12 mouse cellular contexts compared by ENCODE assay signal in the genomic region with DNA sequence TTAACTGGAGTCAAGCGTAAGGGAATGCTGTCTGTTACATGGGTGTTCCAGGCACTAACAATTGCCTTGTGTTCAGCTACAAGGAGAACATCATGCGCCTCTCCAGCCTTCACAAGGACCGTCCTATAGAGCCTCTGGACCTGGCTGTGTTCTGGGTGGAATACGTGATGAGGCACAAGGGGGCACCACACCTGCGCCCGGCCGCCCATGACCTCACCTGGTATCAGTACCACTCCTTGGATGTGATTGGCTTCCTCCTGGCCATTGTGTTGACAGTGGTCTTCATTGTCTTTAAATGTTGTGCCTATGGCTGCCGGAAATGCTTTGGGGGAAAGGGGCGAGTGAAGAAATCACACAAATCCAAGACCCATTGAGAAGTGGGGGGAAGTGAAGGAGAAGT. TPM values are rescaled to one million over a fixed set of nuclear protein-coding genes. Genes with fewer than 3 reads are reported as not detected.
DNase-seq lines count a peak whose midpoint lies in the region; TF ChIP-seq lines count a peak whose summit lies in the region.
"Had no signal": no experiment of that assay in that cellular context is flagged by ENCODE, and none has a peak within 500 bp of the region (broad histone marks: within the 10 kb centered on the region; RNA-seq: fewer than 3 reads in every experiment).

No protein-coding gene starts in this region.

- no peaks in the 10 kb centered on the region for H3K9me3 ChIP-seq in MEL (replicated peaks; ENCODE audit: insufficient read depth, low read length)

- no peak for TF ChIP-seq POLR2A in MEL (IDR thresholded peaks at IDR 0.05; ENCODE audit: control insufficient read depth in 1 of 2, insufficient read depth in 1 of 2, low read depth in 1 of 2, low read length in 2 of 2, poor library complexity in 1 of 2)

- no peak for TF ChIP-seq CTCF in MEL (IDR thresholded peaks at IDR 0.05 in 2 of 3, conservative IDR thresholded peaks at IDR 0.05 in 1 of 3; ENCODE audit: control insufficient read depth in 1 of 3, insufficient read depth in 1 of 3, low read depth in 2 of 3, low read length in 3 of 3, poor library complexity in 1 of 3, severe bottlenecking in 1 of 3)

- H3K4me1 ChIP-seq in MEL (ENCODE audit: control insufficient read depth in 1 of 2, insufficient read depth in 2 of 2, low read length in 2 of 2), result no peaks in the 10 kb centered on the region
- H3K4me1 ChIP-seq: liver, embryonic 15.5 days had no signal

- peak; percentile 3 for DNase-seq in gastrocnemius, adult 18-20 months (ENCODE audit: low spot score)
- DNase-seq in gastrocnemius, postnatal 14 days, result no peak
- peak; percentile 1 for DNase-seq in lung, postnatal 25 days (ENCODE audit: low spot score)
- DNase-seq in lung, postnatal 14 days, result no peak
- DNase-seq in MEL (ENCODE audit: low read depth, low spot score), result peak; percentile 6
- peak; percentile 6 for DNase-seq in induced T-regulatory cell, adult 2 months (ENCODE audit: low read depth)
- no peak for DNase-seq in cerebellum, adult 11 months
- no peak for DNase-seq in adipocyte (ENCODE audit: low spot score)

- TF ChIP-seq EP300 in MEL (IDR thresholded peaks at IDR 0.05; ENCODE audit: low read depth in 1 of 2, low read length in 2 of 2), result no peak

- no peak overlapping the region for H3K27ac ChIP-seq in MEL (ENCODE audit: control insufficient read depth, low read depth, low read length)
- H3K27ac ChIP-seq: liver, embryonic 15.5 days had no signal

- H3K27me3 ChIP-seq in MEL (ENCODE audit: control insufficient read depth in 1 of 2, insufficient read depth in 2 of 2, low read length in 2 of 2), result no peaks in the 10 kb centered on the region
- H3K27me3 ChIP-seq: liver, embryonic 15.5 days had no signal

- TF ChIP-seq RAD21 in MEL (IDR thresholded peaks at IDR 0.05; ENCODE audit: low read depth, low read length), result no peak

- intact Hi-C loops in gastrocnemius, postnatal 14 days (cut with DNase I; ENCODE audit: low total_unique reads), result no loop called here

- H3K36me3 ChIP-seq in MEL (ENCODE audit: control insufficient read depth in 1 of 2, insufficient read depth in 2 of 2, low read length in 2 of 2), result no peaks in the 10 kb centered on the region
- H3K36me3 ChIP-seq: liver, embryonic 15.5 days had no signal

- no peaks in the 10 kb centered on the region for H3K79me2 ChIP-seq in MEL (ENCODE audit: control insufficient read depth, insufficient read depth, low read length, poor library complexity)

- H3K4me3 ChIP-seq in MEL (ENCODE audit: control insufficient read depth in 1 of 2, insufficient read depth in 1 of 2, low read depth in 2 of 2, low read length in 2 of 2), result no peak overlapping the region
- H3K4me3 ChIP-seq: liver, embryonic 15.5 days had no signal

- H3K9ac ChIP-seq in MEL (ENCODE audit: control insufficient read depth, low read depth, low read length, poor library complexity, severe bottlenecking), result no peak overlapping the region
- H3K9ac ChIP-seq: liver, embryonic 15.5 days had no signal

TF ChIP-seq in MEL, 35 proteins besides CTCF, POLR2A, EP300 and RAD21:
- TF ChIP-seq GATA1 (IDR thresholded peaks at IDR 0.05; ENCODE audit: low read depth, low read length) (no peak), ELF1 (IDR thresholded peaks at IDR 0.05; ENCODE audit: low read depth, low read length) (no peak), MEF2A (IDR thresholded peaks at IDR 0.05; ENCODE audit: extremely low read depth, insufficient replicate concordance, low read depth, low read length, poor library complexity, severe bottlenecking) (no peak), TCF12 (IDR thresholded peaks at IDR 0.05; ENCODE audit: low read depth, low read length) (no peak), MYC (IDR thresholded peaks at IDR 0.05; ENCODE audit: low read depth, low read length) (no peak), MAX (IDR thresholded peaks at IDR 0.05; ENCODE audit: low read length) (no peak), KAT2A (conservative IDR thresholded peaks at IDR 0.05; ENCODE audit: low read depth, low read length) (no peak), BHLHE40 (IDR thresholded peaks at IDR 0.05; ENCODE audit: borderline replicate concordance, low read depth, low read length) (no peak), ETS1 (IDR thresholded peaks at IDR 0.05; ENCODE audit: low read depth, low read length) (no peak), TAL1 (IDR thresholded peaks at IDR 0.05; ENCODE audit: low read length) (no peak), RCOR1 (IDR thresholded peaks at IDR 0.05; ENCODE audit: low read depth, low read length) (no peak), MYB (IDR thresholded peaks at IDR 0.05; ENCODE audit: low read depth, low read length) (no peak), POLR2AphosphoS2 (IDR thresholded peaks at IDR 0.05; ENCODE audit: low read length) (no peak)

RNA-seq across cellular contexts. Expression of gene Ugt1a1, which starts 6.3 kb away (rescaled TPM):
- under 1 TPM in 1 of 2 experiments, not detected in 1; 0.09 TPM for total RNA-seq in gastrocnemius, adult 18-20 months (2021)
- under 1 TPM in 1 of 2 experiments, not detected in 1; 0.12 TPM for total RNA-seq in gastrocnemius, postnatal 14 days (2021)
- not detected in 2 replicates for total RNA-seq in MEL (2012; rRNA removed)
- polyA plus RNA-seq in MEL (2012; ENCODE audit: insufficient read depth in 1 of 2, insufficient read length in 2 of 2, low read depth in 1 of 2, low replicate concordance in 2 of 2, missing spikeins in 1 of 2), result not detected
- polyA plus RNA-seq: heart, embryonic 14.5 days had no signal

RNA-seq across cellular contexts. Expression of gene Mroh2a, which starts 8.7 kb away (rescaled TPM):
- total RNA-seq in gastrocnemius, adult 18-20 months (2021), result not detected
- not detected for total RNA-seq in gastrocnemius, postnatal 14 days (2021)
- 0.20 and 0.27 TPM in 2 replicates for total RNA-seq in MEL (2012; rRNA removed)
- 1 to 10 TPM in 1 of 2 experiments, not detected in 1; 2.5 TPM for polyA plus RNA-seq in MEL (2012; ENCODE audit: insufficient read depth in 1 of 2, insufficient read length in 2 of 2, low read depth in 1 of 2, low replicate concordance in 2 of 2, missing spikeins in 1 of 2)

RNA-seq across cellular contexts. Expression of gene Dnajb3, which starts 12.5 kb away (rescaled TPM):
- total RNA-seq in gastrocnemius, adult 18-20 months (2021), result not detected
- under 1 TPM; 0.22 to 0.39 TPM for total RNA-seq in gastrocnemius, postnatal 14 days (2021)
- total RNA-seq in MEL (2012; rRNA removed), result not detected in 2 replicates
- not detected for polyA plus RNA-seq in MEL (2012; ENCODE audit: insufficient read depth in 1 of 2, insufficient read length in 2 of 2, low read depth in 1 of 2, low replicate concordance in 2 of 2, missing spikeins in 1 of 2)
- total RNA-seq: neutrophil, adult 5-6 weeks had no signal

RNA-seq across cellular contexts. Expression of gene Ugt1a2, which starts 17.6 kb away (rescaled TPM):
- under 1 TPM in 1 of 2 experiments, not detected in 1; 0.09 TPM for total RNA-seq in gastrocnemius, adult 18-20 months (2021)
- total RNA-seq in gastrocnemius, postnatal 14 days (2021), result not detected
- total RNA-seq in MEL (2012; rRNA removed), result not detected in 2 replicates
- not detected for polyA plus RNA-seq in MEL (2012; ENCODE audit: insufficient read depth in 1 of 2, insufficient read length in 2 of 2, low read depth in 1 of 2, low replicate concordance in 2 of 2, missing spikeins in 1 of 2)
- polyA plus RNA-seq: heart, embryonic 14.5 days had no signal

RNA-seq across cellular contexts. Expression of gene Ugt1a5, which starts 52.2 kb away (rescaled TPM):
- under 1 TPM in 1 of 2 experiments, not detected in 1; 0.14 TPM for total RNA-seq in gastrocnemius, adult 18-20 months (2021)
- total RNA-seq in gastrocnemius, postnatal 14 days (2021), result under 1 TPM; 0.14 to 0.33 TPM
- total RNA-seq in MEL (2012; rRNA removed), result not detected in 2 replicates
- polyA plus RNA-seq in MEL (2012; ENCODE audit: insufficient read depth in 1 of 2, insufficient read length in 2 of 2, low read depth in 1 of 2, low replicate concordance in 2 of 2, missing spikeins in 1 of 2), result not detected
- polyA plus RNA-seq: heart, embryonic 14.5 days; liver, embryonic 15.5 days; stomach, embryonic 14.5 days had no signal

Comparison
In these comparisons a context has a peak if more than half of its experiments do, and no peak if none do; other contexts are left out.
1. DNase-seq: peak in gastrocnemius, adult 18-20 months (single experiment), lung, postnatal 25 days (single experiment), MEL (single experiment) and induced T-regulatory cell, adult 2 months (single experiment); none in gastrocnemius, postnatal 14 days (single experiment), lung, postnatal 14 days (single experiment), cerebellum, adult 11 months (single experiment) and adipocyte (single experiment).